Mouse (Mus musculus): ENCODE data around the gene Nudc.
A peak's percentile ranks its signal among the peaks of the same experiment; 100 is the strongest.
"Not testable (repeated sequence)": the region's sequence is repeated elsewhere in the genome, so short reads cannot be mapped to it uniquely, and the experiment has no call there.

The Nudc gene

DNA sequence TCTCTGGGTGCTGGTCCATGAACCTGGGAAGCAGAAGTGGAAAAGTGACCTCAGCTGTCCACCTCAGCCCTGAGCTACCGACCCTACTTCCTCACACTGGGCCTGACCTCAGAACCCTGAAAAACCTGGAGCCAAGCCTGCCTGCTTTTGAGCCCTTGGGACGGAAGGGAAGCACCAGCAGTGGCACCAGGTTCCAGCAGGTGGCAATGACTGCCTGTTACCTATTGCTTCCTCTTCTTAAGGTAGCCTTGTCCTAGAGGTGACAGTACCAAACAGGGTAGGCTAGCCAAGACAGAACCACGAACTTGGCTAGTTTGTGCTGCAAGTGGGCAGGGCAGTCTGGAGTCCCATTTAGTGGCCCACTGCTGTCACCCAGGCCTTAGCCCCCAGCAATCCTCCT, 13.0 kb downstream of the Nudc start:
- DNase-seq = no peak

- no peak for DNase-seq
Observed at GRCm38 (mm10) chr4:133527788-133528187, 18.0 kb downstream of the Nudc start.

- no peak for DNase-seq
Observed at GRCm38 (mm10) chr4:133521502-133521901, 24.3 kb downstream of the Nudc start.

DNA sequence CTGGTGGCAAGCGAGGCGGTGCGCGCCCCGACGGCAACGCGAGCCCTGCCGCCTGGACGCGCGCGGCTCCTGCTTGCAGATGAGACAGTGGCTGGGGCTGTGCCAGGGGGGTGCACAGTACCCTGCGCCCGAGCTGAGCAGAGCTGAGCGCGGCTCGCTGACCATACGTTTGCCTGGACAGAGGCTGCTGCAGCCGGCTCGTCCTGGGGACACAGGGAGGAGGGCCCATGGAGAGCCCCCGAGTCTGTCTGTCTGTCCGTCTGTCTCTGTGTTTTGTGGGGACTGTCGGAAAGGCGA, 26.5 kb downstream of the Nudc start:
- no peak for DNase-seq

- DNase-seq = no peak
Observed at GRCm38 (mm10) chr4:133518601-133519368, 27.0 kb downstream of the Nudc start, which contains the start of gene Kdf1. Gene Kdf1, plus strand, starts transcription at chr4:133518963.

GRCm38 (mm10) chr4:133512972-133513371, 32.8 kb downstream of the Nudc start:
- DNase-seq = peak; percentile 87

DNA sequence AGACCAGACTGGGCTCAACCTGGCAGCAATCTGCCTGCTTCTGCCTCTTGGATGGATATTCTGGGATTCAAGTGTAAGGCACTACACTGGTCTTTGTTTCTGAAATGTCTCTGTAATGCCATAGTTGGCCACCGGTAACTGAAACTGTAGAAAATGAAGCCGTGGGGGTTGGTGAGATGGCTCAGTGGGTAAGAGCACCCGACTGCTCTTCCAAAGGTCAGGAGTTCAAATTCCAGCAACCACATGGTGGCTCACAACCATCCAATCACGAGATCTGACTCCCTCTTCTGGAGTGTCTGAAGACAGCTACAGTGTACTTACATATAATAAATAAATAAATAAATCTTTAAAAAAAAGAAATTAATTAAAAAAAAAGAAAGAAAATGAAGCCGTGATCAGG, 33.3 kb downstream of the Nudc start:
- DNase-seq = not testable (repeated sequence)

DNA sequence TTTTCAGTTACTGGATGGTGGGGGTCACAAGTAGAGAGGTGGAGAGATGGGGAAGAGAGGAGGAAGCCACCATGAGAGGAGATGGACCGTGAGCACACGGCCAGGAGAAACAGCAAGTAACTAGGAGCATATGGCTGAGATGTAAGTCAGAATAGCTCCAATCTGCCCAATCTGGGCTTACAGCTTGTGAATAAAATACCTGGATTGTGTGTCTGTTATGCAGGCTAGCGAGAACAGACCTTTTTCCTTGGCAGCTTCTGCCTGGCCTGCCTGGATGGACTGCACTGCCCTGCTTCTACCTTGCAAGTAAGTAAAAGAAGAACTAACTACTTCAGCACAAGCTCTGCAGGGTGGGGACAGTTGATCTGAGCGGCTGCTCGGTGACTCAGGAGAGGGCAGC, 34.7 kb downstream of the Nudc start:
- DNase-seq = peak; percentile 45

- peak; percentile 70 for DNase-seq
Observed at GRCm38 (mm10) chr4:133508990-133509389, 36.8 kb downstream of the Nudc start.

GRCm38 (mm10) chr4:133506573-133506972, 39.2 kb downstream of the Nudc start:
- DNase-seq = no peak

DNA sequence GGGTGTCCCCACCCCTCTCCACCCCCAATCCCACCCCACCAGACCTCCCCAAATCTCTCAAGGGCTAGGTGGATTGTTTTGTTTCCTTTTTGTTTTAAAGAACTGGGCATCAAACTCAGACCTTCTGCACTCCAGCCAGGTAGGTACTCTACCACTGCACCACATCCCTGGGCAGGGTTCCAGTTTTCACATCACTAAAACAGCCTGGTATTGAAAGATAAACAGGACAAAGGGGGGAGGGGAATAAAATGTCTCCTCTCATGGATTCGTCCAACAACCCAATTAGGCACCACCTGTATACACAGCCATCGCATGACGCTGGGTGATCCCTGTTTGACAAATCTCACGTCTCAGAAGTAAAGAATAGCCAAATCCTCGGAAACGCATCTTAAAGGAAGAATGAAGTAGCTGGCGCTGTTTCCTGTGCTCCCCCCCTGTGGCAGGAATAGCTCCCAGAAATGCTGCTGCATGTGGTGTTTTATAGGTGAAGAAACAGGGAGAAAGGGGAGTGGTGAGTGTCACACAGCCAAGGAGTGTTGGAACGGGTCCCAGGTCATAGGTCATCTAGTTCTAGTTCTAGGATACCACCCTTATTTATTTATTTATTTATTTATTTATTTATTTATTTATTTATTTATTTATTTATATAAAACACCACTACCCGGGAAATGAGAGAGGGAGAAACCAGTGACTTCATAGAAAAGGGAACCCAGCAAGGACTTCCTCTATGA, 40.9 kb downstream of the Nudc start:
- DNase-seq = no peak

- DNase-seq = no peak
Observed at GRCm38 (mm10) chr4:133504300-133504699, 41.5 kb downstream of the Nudc start.

- no peak for DNase-seq
Observed at GRCm38 (mm10) chr4:133501514-133501913, 44.3 kb downstream of the Nudc start.

DNA sequence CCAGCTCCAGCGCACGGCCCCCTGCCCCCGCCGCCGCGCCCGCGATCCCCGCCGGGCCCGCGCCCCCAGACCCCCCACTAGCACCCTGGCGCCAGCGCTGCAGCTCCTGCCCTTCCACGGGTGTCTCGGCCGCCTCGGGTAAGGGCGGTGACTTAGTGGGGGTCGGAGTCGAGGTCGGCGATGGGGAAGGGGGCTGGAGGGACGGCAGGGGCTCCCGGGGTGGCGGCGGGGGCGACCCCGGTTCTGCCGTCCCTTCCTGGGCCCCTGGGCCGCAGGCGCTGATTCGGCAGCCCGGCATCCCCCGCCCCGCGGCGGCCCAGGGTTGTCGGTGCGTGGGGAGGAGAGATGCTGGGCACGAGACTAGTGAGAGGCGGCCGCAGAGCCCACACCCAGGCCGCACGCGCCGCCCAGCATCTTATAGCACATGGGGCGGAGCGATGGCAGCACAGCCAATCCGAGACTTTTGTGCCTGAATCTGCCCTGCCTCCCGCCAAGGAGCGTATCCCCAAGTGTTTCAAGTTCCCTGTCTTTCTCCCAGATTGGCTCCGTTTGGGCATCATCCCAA, 47.6 kb downstream of the Nudc start, which contains the start of gene Trnp1:
Gene Trnp1 (minus strand): TSS at position 391 of the 565 bp plus-strand sequence.
- DNase-seq = peak; percentile 87

GRCm38 (mm10) chr4:133497461-133498159, 48.2 kb downstream of the Nudc start:
- peak; percentile 57 for DNase-seq

- DNase-seq = peak; percentile 59
Observed at GRCm38 (mm10) chr4:133496738-133497445, 48.9 kb downstream of the Nudc start.

DNA sequence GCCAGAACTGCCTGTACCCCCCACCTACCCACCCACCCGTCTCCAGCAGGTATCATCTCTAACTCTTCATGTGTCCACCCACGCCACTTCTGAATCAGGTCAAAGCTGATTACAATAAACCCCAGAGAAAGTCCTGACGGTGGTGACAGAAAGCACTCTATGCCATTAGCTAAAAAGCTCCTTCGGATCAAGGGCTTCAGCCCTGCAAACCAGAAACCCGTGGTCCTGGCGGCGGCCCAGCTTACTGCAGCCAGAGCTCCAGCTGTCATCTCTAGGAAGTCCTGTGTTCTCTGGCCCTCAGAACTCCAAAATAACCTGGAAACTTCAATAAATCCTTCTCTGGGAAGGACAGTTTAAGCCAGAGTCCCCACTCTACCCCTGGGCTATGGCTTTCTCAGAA, 50.1 kb downstream of the Nudc start:
- peak; percentile 67 for DNase-seq

DNA sequence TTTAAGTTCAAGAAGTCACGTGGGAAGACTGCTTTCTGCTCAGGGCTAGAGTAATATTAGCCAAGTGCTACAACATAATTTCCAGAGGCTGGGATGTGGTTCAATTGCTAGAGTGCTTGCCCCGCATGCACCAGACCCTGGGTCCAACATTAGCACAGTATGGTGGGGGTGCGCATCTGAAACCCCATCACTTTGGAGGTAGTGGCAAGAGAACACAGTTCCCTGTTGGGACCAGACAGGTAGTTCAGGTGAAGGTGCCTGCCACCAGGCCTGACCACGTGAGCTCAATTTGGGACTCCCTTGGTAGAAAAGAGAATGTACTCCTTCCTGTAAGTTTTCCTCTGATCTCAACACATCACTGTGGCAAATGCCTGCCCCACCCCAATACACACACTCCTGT, 50.9 kb downstream of the Nudc start:
- no peak for DNase-seq

- DNase-seq = peak; percentile 88
Observed at GRCm38 (mm10) chr4:133494432-133494831, 51.4 kb downstream of the Nudc start.

- peak; percentile 34 for DNase-seq
Observed at GRCm38 (mm10) chr4:133493895-133494294, 51.9 kb downstream of the Nudc start.

- peak; percentile 15 for DNase-seq
Observed at GRCm38 (mm10) chr4:133491800-133492199, 54.0 kb downstream of the Nudc start.

GRCm38 (mm10) chr4:133489489-133490245, 56.1 kb downstream of the Nudc start:
- peak; percentile 17 for DNase-seq
